Mouse (Mus musculus) cerebellum, adult 2 months (tissue): ENCODE measurements at regions not wholly inside any gene's neighbourhood (a gene's known extent, or its start where the extent isn't known, plus 50 kb on each side); places are given as distances from the start of the nearest gene placed in this dataset.

Source experiments
- CTCF ChIP-seq: fragments of 200-500 bp; IDR thresholded peaks from 2 replicates; pipeline ENCODE4 v1.5.1; 2011; ENCODE audit warnings: low read depth, mild to moderate bottlenecking, control low read depth, low read length, moderate library complexity, borderline replicate concordance; ENCODE audit not compliant: insufficient read depth
- POLR2A ChIP-seq: fragments of 200-500 bp; IDR thresholded peaks from 2 replicates; pipeline ENCODE4 v1.6.1; 2011; ENCODE audit warnings: low read length, control low read depth, borderline replicate concordance; ENCODE audit not compliant: insufficient read depth

GRCm38 (mm10) chr4:142348910-142349309, 109.7 kb upstream of the Kazn start:
- TF ChIP-seq CTCF (peak; percentile 29; the same call in 1 of the 2 replicates), POLR2A (no peak)
